Mouse (Mus musculus) testis, adult 2 months (tissue): Measurements from ENCODE around the gene Cfap44. TPM values are rescaled to one million over a fixed set of nuclear protein-coding genes. Genes with fewer than 3 reads are reported as not detected.
A peak's percentile ranks its signal among the peaks of the same experiment; 100 is the strongest.

Source experiments
- H3K27ac ChIP-seq: fragments of 200-500 bp; 2 replicates; pipeline ENCODE4 v1.5.1; 2012; ENCODE audit warnings: low read depth, low read length; ENCODE audit not compliant: control insufficient read depth, insufficient read depth
- H3K27me3 ChIP-seq: fragments of 200-500 bp; 2 replicates; pipeline ENCODE4 v1.6.1; 2012; ENCODE audit warnings: mild to moderate bottlenecking, low read length, moderate library complexity; ENCODE audit not compliant: control insufficient read depth, insufficient read depth
- H3K36me3 ChIP-seq: fragments of 200-500 bp; 2 replicates; pipeline ENCODE4 v1.6.1; 2012; ENCODE audit warnings: mild to moderate bottlenecking, low read length; ENCODE audit not compliant: control insufficient read depth, insufficient read depth
- H3K4me1 ChIP-seq: fragments of 200-500 bp; 2 replicates; pipeline ENCODE4 v1.6.1; 2012; ENCODE audit warnings: low read length; ENCODE audit not compliant: control insufficient read depth, insufficient read depth
- H3K4me3 ChIP-seq: fragments of 200-500 bp; 2 replicates; pipeline ENCODE4 v1.5.1; 2012; ENCODE audit warnings: low read depth, mild to moderate bottlenecking, low read length, moderate library complexity, mixed read lengths; ENCODE audit not compliant: control insufficient read depth
- CTCF ChIP-seq: fragments of 200-500 bp; IDR thresholded peaks from 2 replicates; pipeline ENCODE4 v1.5.1; 2012; ENCODE audit warnings: low read depth, mild to moderate bottlenecking, inconsistent platforms, low read length, moderate library complexity; ENCODE audit not compliant: control insufficient read depth, insufficient read depth, insufficient replicate concordance
- POLR2A ChIP-seq: fragments of 200-500 bp; IDR thresholded peaks from 2 replicates; pipeline ENCODE4 v1.6.1; 2012; ENCODE audit warnings: low read depth, mild to moderate bottlenecking, inconsistent platforms, low read length, moderate library complexity; ENCODE audit not compliant: control insufficient read depth
- polyA plus RNA-seq: library from polyadenylated mRNA; depleted of rRNA; stranded (reverse); fragments of >200 nt; gene quantifications from 2 replicates; pipeline ENCODE4 v1.2.3, GENCODE M21; 2012

Gene Cfap44
- polyA plus RNA-seq, 1 experiment = 20.3 TPM

DNA sequence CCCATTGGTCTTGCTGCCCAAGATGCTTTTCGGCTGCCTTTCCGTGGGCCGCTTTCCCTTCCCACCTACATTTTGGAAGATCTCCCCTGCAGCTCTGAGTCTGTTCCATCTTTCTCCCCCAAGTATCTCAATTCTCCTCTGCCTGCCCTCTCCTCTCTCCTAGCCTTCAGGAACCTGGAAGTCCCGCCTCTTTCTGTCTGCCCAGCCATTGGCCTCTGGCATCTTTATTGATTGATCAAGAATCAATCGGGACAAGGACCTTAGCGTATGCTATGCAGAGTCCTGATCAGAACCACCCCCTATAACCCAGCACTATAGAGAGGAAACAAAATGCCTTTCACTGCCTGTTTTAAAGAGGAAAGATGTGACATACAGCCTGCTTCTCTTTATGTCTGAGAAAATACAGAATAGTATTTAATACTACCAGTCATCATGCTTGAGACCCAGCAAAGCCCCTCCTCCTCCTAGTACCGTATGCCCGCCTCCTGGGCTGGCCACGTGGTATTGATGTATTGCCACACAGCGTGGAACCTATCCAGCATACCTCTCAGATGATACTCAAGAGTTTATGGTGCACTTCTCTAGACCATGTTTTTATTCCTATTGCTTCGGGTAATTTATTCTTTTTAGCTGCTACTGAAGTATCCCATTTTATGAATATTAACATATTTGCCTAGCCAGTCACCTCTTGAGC lies 81.2 kb downstream of the Cfap44 start:
- H3K4me3 ChIP-seq = no peak overlapping the region
- no peaks in the 10 kb centered on the region for H3K27me3 ChIP-seq
- TF ChIP-seq CTCF = no peak
- TF ChIP-seq POLR2A = no peak
- H3K27ac ChIP-seq = 0 out of 2 replicates have a peak overlapping the region, but pooled peaks have one; percentile 12
- no peaks in the 10 kb centered on the region for H3K36me3 ChIP-seq
- no peaks in the 10 kb centered on the region for H3K4me1 ChIP-seq

DNA sequence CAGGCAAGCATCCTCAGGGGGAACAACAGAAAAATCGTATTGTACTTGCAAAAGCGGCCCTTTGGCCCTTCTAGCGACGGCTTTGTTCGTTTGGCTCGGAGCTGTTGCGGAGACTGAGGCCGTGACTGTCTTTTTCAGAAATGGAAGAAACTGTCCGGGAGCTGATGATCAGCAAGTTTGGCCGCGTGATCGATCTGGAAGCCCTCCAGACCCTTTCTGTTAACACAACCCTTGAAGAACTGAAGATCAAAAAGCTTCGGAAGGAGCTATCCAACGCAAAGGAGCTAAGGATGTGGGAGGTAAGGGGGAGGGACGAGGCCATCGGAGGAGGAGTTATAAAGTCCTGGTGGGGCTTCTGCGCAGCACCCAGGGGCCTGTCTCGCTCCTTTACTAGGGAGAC lies 84.2 kb downstream of the Cfap44 start:
- no peak overlapping the region for H3K4me3 ChIP-seq
- no peak overlapping the region for H3K27ac ChIP-seq
- no peak for TF ChIP-seq POLR2A
- no peak for TF ChIP-seq CTCF
- no peaks in the 10 kb centered on the region for H3K36me3 ChIP-seq
- no peaks in the 10 kb centered on the region for H3K27me3 ChIP-seq
- no peaks in the 10 kb centered on the region; the same call in 1 of the 2 replicates for H3K4me1 ChIP-seq

DNA sequence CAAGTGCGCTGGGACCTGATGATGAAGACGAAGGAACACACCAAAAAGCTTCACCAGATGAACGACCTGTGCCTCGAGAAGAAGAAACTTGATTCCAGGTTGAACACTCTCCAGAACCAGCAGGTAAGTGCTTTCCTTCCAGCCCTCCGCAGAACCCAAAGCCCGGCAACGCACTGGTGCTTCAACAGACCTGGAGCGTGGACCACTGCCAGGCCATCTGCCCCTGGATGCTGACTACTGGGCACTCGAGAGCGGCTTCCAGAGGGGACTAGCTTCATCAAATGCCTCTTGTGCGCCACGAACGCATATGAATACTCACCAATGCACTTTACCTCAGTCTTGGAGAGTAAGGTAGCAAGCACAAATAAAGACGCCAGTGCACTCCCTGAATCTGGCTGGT lies 85.3 kb downstream of the Cfap44 start:
- H3K27ac ChIP-seq = no peak overlapping the region
- no peaks in the 10 kb centered on the region for H3K27me3 ChIP-seq
- no peaks in the 10 kb centered on the region; the same call in 1 of the 2 replicates for H3K4me1 ChIP-seq
- no peaks in the 10 kb centered on the region for H3K36me3 ChIP-seq
- no peak overlapping the region for H3K4me3 ChIP-seq
- TF ChIP-seq CTCF = no peak
- TF ChIP-seq POLR2A = no peak

DNA sequence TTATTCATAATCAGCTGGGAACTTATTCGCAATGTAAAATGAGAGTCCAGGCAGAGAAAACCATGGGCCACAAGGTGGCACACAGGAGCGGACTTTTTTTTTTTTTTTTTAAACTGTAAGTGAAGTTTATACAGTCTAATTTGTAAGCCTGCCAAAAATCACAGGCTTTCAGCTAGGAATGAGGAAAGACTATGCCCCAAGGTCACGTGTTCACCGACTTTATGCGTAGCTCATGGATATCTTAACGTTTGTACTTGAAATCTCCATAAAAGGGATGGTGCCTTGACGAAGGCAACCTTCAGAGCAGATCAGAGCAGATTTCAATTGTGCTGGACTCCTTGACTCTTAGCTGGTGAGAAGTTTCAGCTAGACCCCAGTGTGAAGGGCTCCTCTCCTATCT lies 86.0 kb downstream of the Cfap44 start:
- Histone ChIP-seq H3K27me3 (no peaks in the 10 kb centered on the region), H3K4me1 (no peaks in the 10 kb centered on the region; the same call in 1 of the 2 replicates), H3K36me3 (no peaks in the 10 kb centered on the region), H3K4me3 (no peak overlapping the region), H3K27ac (peak overlapping the region; percentile 45; the same call in 1 of the 2 replicates)
- no peak for TF ChIP-seq POLR2A
- no peak for TF ChIP-seq CTCF

DNA sequence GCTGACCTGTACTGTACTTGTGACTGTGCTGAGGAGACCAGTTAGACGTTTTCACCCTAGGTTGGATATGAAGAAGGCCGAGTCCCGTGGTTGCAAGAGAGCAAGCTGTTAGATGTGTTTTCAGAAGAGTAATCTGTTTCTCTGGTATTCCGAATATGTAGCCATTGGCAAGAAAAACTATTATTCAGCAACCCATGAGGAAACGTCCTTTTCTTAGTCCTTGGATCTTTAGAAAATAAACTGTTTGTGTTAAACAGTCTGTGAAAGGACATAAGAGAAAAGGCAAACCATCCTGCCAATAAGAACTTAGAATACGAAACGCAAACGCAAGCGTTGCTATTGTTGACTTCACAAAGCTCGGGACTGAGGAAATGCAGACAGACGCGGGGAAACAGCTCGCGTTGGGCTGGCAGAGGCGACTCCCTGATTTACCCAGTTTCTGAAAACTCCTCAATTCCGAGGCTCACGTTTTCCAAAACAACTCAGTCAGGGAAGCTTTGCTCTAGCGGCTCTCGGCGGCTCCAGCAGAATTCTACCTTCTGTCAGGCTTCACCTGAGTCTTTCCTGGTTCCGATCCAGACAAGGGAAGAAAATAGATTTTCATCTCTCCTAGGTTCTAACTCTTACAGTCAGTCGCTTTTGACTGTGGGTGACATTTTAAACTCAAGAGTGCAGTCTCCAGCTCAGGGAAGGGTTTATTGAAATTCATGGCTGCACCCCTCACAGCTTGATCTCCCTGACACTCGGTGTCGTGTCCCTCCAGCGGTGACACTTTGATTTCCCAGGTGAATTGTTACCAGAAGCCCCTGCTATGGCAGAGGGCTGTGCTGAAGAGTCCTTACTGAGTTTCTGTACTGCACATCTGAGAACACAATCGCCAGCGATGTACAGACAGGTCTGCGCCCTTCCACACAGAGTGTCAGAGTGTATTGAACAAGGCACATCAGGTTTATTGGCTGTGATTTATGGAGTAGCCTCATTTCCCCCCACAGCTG lies 87.3 kb downstream of the Cfap44 start:
- TF ChIP-seq POLR2A (no peak), CTCF (no peak)
- Histone ChIP-seq H3K4me3 (no peak overlapping the region), H3K36me3 (no peaks in the 10 kb centered on the region), H3K4me1 (peaks cover under 1% of the 10 kb centered on the region; the same call in 1 of the 2 replicates), H3K27me3 (no peaks in the 10 kb centered on the region), H3K27ac (peak overlapping the region; percentile 43)

DNA sequence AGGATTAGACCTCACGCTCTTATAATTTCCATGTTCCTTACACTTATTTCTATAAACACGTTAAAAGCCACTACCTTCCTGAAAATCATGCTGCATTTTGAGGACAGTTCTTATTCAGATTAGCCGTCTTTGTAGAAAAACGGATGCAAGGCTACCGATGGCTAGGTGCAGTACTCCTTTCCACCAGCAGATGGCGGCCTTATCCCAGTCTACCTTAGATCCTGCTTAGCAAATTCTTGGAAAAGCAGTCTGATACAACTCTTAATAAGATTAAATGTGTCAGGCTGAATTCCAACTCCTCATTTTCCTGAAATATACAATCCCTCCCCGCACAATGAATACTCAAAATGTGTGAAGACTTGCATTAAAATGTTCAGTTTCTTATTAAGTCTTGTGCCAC lies 89.5 kb downstream of the Cfap44 start:
- peaks cover 7% of the 10 kb centered on the region for H3K4me1 ChIP-seq
- H3K36me3 ChIP-seq = no peaks in the 10 kb centered on the region
- no peak overlapping the region for H3K4me3 ChIP-seq
- H3K27me3 ChIP-seq = no peaks in the 10 kb centered on the region
- no peak overlapping the region for H3K27ac ChIP-seq
- TF ChIP-seq POLR2A (no peak), CTCF (peak; percentile 74; the same call in 1 of the 2 replicates)

DNA sequence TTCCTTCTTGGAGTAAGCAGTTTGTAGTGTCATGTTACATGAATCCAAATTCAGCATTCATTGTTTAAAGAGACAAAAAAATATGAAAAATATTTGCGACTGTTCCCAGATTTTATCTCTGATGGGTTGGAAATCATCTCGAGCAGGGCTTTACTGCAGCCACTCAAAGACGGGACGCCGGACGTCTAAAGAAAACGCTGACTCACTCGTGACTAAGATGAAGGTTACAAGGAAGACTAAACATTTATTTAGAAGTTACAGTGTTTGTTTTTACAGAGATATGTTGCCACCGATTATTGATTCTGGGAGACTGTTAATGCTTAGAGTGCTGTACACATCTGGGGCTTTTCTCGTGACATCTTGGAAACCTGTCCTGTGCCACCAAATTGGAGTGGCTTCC lies 90.2 kb downstream of the Cfap44 start:
- Histone ChIP-seq H3K27me3 (no peaks in the 10 kb centered on the region), H3K4me3 (no peak overlapping the region), H3K4me1 (peaks cover 7% of the 10 kb centered on the region), H3K36me3 (no peaks in the 10 kb centered on the region), H3K27ac (no peak overlapping the region)
- TF ChIP-seq POLR2A (no peak), CTCF (no peak)
